ENCODE assay signal across 9 mouse cellular contexts in the genomic region with DNA sequence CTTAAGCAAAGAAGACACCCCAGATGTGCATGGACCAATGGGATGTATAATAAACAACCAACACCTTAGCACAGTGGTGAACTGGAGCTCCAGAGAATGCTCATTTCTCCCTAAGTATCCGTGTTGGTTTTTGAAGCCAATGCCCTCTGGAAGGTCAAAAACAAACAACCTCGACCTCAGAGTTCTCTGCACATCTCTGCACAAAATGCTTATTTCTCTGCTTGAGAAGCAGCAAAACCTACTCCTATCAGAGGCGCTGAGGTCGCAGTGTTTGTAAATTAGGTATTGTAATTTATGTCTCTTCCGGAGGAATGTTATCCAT. TPM values are rescaled to one million over a fixed set of nuclear protein-coding genes. Genes with fewer than 3 reads are reported as not detected.
DNase-seq lines count a peak whose midpoint lies in the region; ATAC-seq and TF ChIP-seq lines count a peak whose summit lies in the region.
"Had no signal": no experiment of that assay in that cellular context is flagged by ENCODE, and none has a peak within 500 bp of the region (broad histone marks: within the 10 kb centered on the region; RNA-seq: fewer than 3 reads in every experiment).

No protein-coding gene starts in this region.

- no peak for TF ChIP-seq POLR2A in cerebellum, adult 2 months (IDR thresholded peaks at IDR 0.05; ENCODE audit: borderline replicate concordance, insufficient read depth, low read length)

- H3K4me2 ChIP-seq in lung, embryonic 16.5 days (ENCODE audit: low read depth, low read length) = peak overlapping the region; percentile 95
- H3K4me2 ChIP-seq in limb, embryonic 15.5 days = peak overlapping the region; percentile 97
- peak overlapping the region; percentile 96 for H3K4me2 ChIP-seq in stomach, embryonic 16.5 days (ENCODE audit: low read depth, low read length)

- no peaks in the 10 kb centered on the region for H3K9me3 ChIP-seq in lung, embryonic 16.5 days (ENCODE audit: control insufficient read depth, low read length)
- no peaks in the 10 kb centered on the region for H3K9me3 ChIP-seq in limb, embryonic 15.5 days
- H3K9me3 ChIP-seq in stomach, embryonic 16.5 days (replicated peaks; ENCODE audit: control insufficient read depth, low read length) = no peaks in the 10 kb centered on the region

- 2% methylated on average over 5 of the region's 5 CpGs for WGBS in cerebellum, adult 2 months
- 5% methylated on average over 5 of the region's 5 CpGs for whole genome bisulfite sequencing in lung, embryonic 16.5 days
- 11% methylated on average over 5 of the region's 5 CpGs for WGBS in limb, embryonic 15.5 days
- 8% methylated on average over 5 of the region's 5 CpGs for WGBS in stomach, embryonic 16.5 days

- H3K36me3 ChIP-seq in lung, embryonic 16.5 days (ENCODE audit: control insufficient read depth, insufficient read depth, low read length) = no peaks in the 10 kb centered on the region
- H3K36me3 ChIP-seq in limb, embryonic 15.5 days = no peaks in the 10 kb centered on the region
- H3K36me3 ChIP-seq in stomach, embryonic 16.5 days (ENCODE audit: control insufficient read depth, insufficient read depth, low read length) = no peaks in the 10 kb centered on the region

- ATAC-seq in lung, embryonic 16.5 days (ENCODE audit: low read depth) = no peak
- ATAC-seq in limb, embryonic 15.5 days (ENCODE audit: insufficient number of reproducible peaks, low FRiP score, low TSS enrichment, low read depth) = no peak
- no peak for ATAC-seq in stomach, embryonic 16.5 days (ENCODE audit: insufficient read depth, low FRiP score)

- no peak for DNase-seq in cerebellum, adult 2 months
- DNase-seq in cerebellum, postnatal 4 days (ENCODE audit: low spot score in 2 of 2) = no peak
- no peak for DNase-seq in lung, adult 18-20 months
- no peak for DNase-seq in gastrocnemius, postnatal 25 days
- DNase-seq in cerebellum, adult 11 months = no peak

- peak overlapping the region; percentile 88 for H3K27ac ChIP-seq in cerebellum, adult 2 months (ENCODE audit: insufficient read depth, low read length)
- no peak overlapping the region for H3K27ac ChIP-seq in lung, embryonic 16.5 days (ENCODE audit: low read length)
- H3K27ac ChIP-seq in limb, embryonic 15.5 days = no peak overlapping the region
- H3K27ac ChIP-seq in stomach, embryonic 16.5 days (ENCODE audit: low read length) = no peak overlapping the region

- no peak for TF ChIP-seq CTCF in cerebellum, adult 2 months (IDR thresholded peaks at IDR 0.05; ENCODE audit: borderline replicate concordance, insufficient read depth, low read depth, low read length)

- no peaks in the 10 kb centered on the region for H3K27me3 ChIP-seq in cerebellum, adult 2 months (ENCODE audit: control insufficient read depth, insufficient read depth, low read length)
- H3K27me3 ChIP-seq in lung, embryonic 16.5 days (ENCODE audit: control insufficient read depth, insufficient read depth, low read depth, low read length) = peaks cover 17% of the 10 kb centered on the region
- peaks cover 29% of the 10 kb centered on the region for H3K27me3 ChIP-seq in limb, embryonic 15.5 days
- peaks cover 12% of the 10 kb centered on the region for H3K27me3 ChIP-seq in stomach, embryonic 16.5 days (ENCODE audit: control insufficient read depth, insufficient read depth, low read length)

- H3K4me1 ChIP-seq in cerebellum, adult 2 months (ENCODE audit: control insufficient read depth, insufficient read depth, low read length) = no peaks in the 10 kb centered on the region; the same call in 1 of the 2 replicates
- peaks cover 6% of the 10 kb centered on the region; the same call in 1 of the 2 replicates for H3K4me1 ChIP-seq in lung, embryonic 16.5 days (replicated peaks; ENCODE audit: control insufficient read depth, insufficient read depth, low read length)
- peaks cover 10% of the 10 kb centered on the region for H3K4me1 ChIP-seq in limb, embryonic 15.5 days
- peaks cover 3% of the 10 kb centered on the region; the same call in 1 of the 2 replicates for H3K4me1 ChIP-seq in stomach, embryonic 16.5 days (ENCODE audit: control insufficient read depth, insufficient read depth, low read length)

- H3K4me3 ChIP-seq in cerebellum, adult 2 months (replicated peaks; ENCODE audit: insufficient read depth, low read depth, low read length) = peak overlapping the region; percentile 85
- peak overlapping the region; percentile 74 for H3K4me3 ChIP-seq in lung, embryonic 16.5 days (ENCODE audit: low read length)
- H3K4me3 ChIP-seq in limb, embryonic 15.5 days = peak overlapping the region; percentile 54
- peak overlapping the region; percentile 74 for H3K4me3 ChIP-seq in stomach, embryonic 16.5 days (replicated peaks; ENCODE audit: low read length)

- no peak overlapping the region for H3K9ac ChIP-seq in lung, embryonic 16.5 days (ENCODE audit: low read length)
- H3K9ac ChIP-seq in limb, embryonic 15.5 days = no peak overlapping the region
- H3K9ac ChIP-seq in stomach, embryonic 16.5 days (ENCODE audit: low read length) = no peak overlapping the region

RNA-seq across cellular contexts. Expression of gene Amph, which starts 1.0 kb away (rescaled TPM):
- polyA plus RNA-seq in cerebellum, adult 2 months (2012; rRNA removed) = 159 and 173 TPM in 2 replicates
- 2.0 and 2.6 TPM in 2 replicates for polyA plus RNA-seq in lung, embryonic 16.5 days (2015; fragmentation: Nextera tagmentation; extraction: Ambion mirVana)
- 0.88 and 1.2 TPM in 2 replicates for polyA plus RNA-seq in limb, embryonic 15.5 days (2015; fragmentation: Nextera tagmentation; extraction: Ambion mirVana)
- 2.0 and 2.2 TPM in 2 replicates for polyA plus RNA-seq in stomach, embryonic 16.5 days (2015; fragmentation: Nextera tagmentation; extraction: Ambion mirVana)
- under 1 TPM; 0.24 to 0.54 TPM for total RNA-seq in gastrocnemius, postnatal 25 days (2021)
- polyA plus RNA-seq: erythroblast, embryonic 14.5 days had no signal

Comparison
In these comparisons a context has a peak if more than half of its experiments do, and no peak if none do; other contexts are left out.
1. RNA of gene Amph, which starts 1.0 kb away (polyA plus RNA-seq): 159 to 173 TPM in cerebellum, adult 2 months; 2.0 to 2.2 TPM in stomach, embryonic 16.5 days, 2.0 to 2.6 TPM in lung, embryonic 16.5 days and 0.88 to 1.2 TPM in limb, embryonic 15.5 days; every median in the first group is over 10 times any median in the second.
2. Peak in every context shown above with its lines, with median percentiles within 50 percentile points of each other: H3K4me3 ChIP-seq and H3K4me2 ChIP-seq.